Mouse (Mus musculus) ES-Bruce4 (cell line): ENCODE data around the gene Tpcn2. TPM values are rescaled to one million over a fixed set of nuclear protein-coding genes. Genes with fewer than 3 reads are reported as not detected.
A peak's percentile ranks its signal among the peaks of the same experiment; 100 is the strongest.

Source experiments
- H3K27ac ChIP-seq: 2 replicates; pipeline ENCODE4 v1.5.1; 2012; ENCODE audit warnings: low read length, inconsistent platforms; ENCODE audit not compliant: insufficient read depth
- H3K27me3 ChIP-seq: 2 replicates; pipeline ENCODE4 v1.6.1; 2012; ENCODE audit warnings: mild to moderate bottlenecking, low read length, inconsistent platforms; ENCODE audit not compliant: control insufficient read depth, poor library complexity, insufficient read depth, severe bottlenecking
- H3K36me3 ChIP-seq: 2 replicates; pipeline ENCODE4 v1.6.1; 2012; ENCODE audit warnings: inconsistent platforms, mild to moderate bottlenecking, low read length, moderate library complexity; ENCODE audit not compliant: control insufficient read depth, poor library complexity, insufficient read depth, severe bottlenecking
- H3K4me1 ChIP-seq: one replicate; pipeline ENCODE4 v1.8.1; 2011; ENCODE audit warnings: low read length; ENCODE audit not compliant: control insufficient read depth, insufficient read depth
- H3K4me3 ChIP-seq: 2 replicates; pipeline ENCODE4 v1.5.1; 2011; ENCODE audit warnings: low read depth, mild to moderate bottlenecking, low read length
- H3K9ac ChIP-seq: 2 replicates; pipeline ENCODE4 v1.6.1; 2012; ENCODE audit warnings: low read depth, mild to moderate bottlenecking, inconsistent platforms; ENCODE audit not compliant: poor library complexity, severe bottlenecking
- H3K9me3 ChIP-seq: replicated peaks from 2 replicates; pipeline ENCODE4 v1.6.1; 2012; ENCODE audit warnings: mild to moderate bottlenecking, low read length, inconsistent platforms; ENCODE audit not compliant: control insufficient read depth, poor library complexity, insufficient read depth, severe bottlenecking
- CTCF ChIP-seq: IDR thresholded peaks from one replicate; pipeline ENCODE4 v1.8.1; 2011; ENCODE audit warnings: low read depth, low read length
- EP300 ChIP-seq: IDR thresholded peaks from 2 replicates; pipeline ENCODE4 v1.6.1; 2011; ENCODE audit warnings: low read depth, low read length; ENCODE audit not compliant: insufficient read depth
- POLR2A ChIP-seq: IDR thresholded peaks from one replicate; pipeline ENCODE4 v1.8.1; 2011; ENCODE audit warnings: low read length; ENCODE audit not compliant: insufficient read depth
- polyA plus RNA-seq: library from polyadenylated mRNA; stranded (reverse); fragments of >200 nt; gene quantifications from 2 replicates; pipeline ENCODE4 v1.2.4, GENCODE M21; 2011; ENCODE audit warnings: low read depth; ENCODE audit not compliant: missing spikeins, insufficient read depth, insufficient read length

The Tpcn2 gene
- polyA plus RNA-seq, 1 experiment: 11.0 TPM

GRCm38 (mm10) chr7:145219420-145219831 lies 64.4 kb downstream of the Tpcn2 start:
- Histone ChIP-seq H3K9ac (no peak overlapping the region), H3K4me3 (no peak overlapping the region), H3K36me3 (no peaks in the 10 kb centered on the region), H3K4me1 (peaks cover 10% of the 10 kb centered on the region), H3K9me3 (no peaks in the 10 kb centered on the region), H3K27ac (no peak overlapping the region), H3K27me3 (no peaks in the 10 kb centered on the region)
- TF ChIP-seq POLR2A: no peak

- Histone ChIP-seq H3K9ac (no peak overlapping the region), H3K36me3 (no peaks in the 10 kb centered on the region), H3K27ac (no peak overlapping the region), H3K27me3 (no peaks in the 10 kb centered on the region), H3K4me3 (no peak overlapping the region), H3K4me1 (peaks cover under 1% of the 10 kb centered on the region), H3K9me3 (no peaks in the 10 kb centered on the region)
- TF ChIP-seq CTCF (peak; percentile 45), POLR2A (no peak)
Observed at GRCm38 (mm10) chr7:145216591-145216990, 67.2 kb downstream of the Tpcn2 start.

GRCm38 (mm10) chr7:145215476-145215875 lies 68.3 kb downstream of the Tpcn2 start:
- Histone ChIP-seq H3K9ac (no peak overlapping the region), H3K9me3 (no peaks in the 10 kb centered on the region), H3K4me3 (no peak overlapping the region), H3K4me1 (peaks cover 6% of the 10 kb centered on the region), H3K27ac (no peak overlapping the region), H3K36me3 (no peaks in the 10 kb centered on the region), H3K27me3 (no peaks in the 10 kb centered on the region)
- TF ChIP-seq CTCF (no peak), EP300 (no peak), POLR2A (no peak)

GRCm38 (mm10) chr7:145211680-145212659 lies 71.8 kb downstream of the Tpcn2 start:
- Histone ChIP-seq H3K9ac (no peak overlapping the region; the same call in 1 of the 2 replicates), H3K36me3 (no peaks in the 10 kb centered on the region), H3K4me1 (peaks cover 8% of the 10 kb centered on the region), H3K27ac (no peak overlapping the region), H3K4me3 (no peak overlapping the region), H3K9me3 (no peaks in the 10 kb centered on the region), H3K27me3 (no peaks in the 10 kb centered on the region)
- TF ChIP-seq EP300 (no peak), CTCF (no peak), POLR2A (no peak)

- peaks cover 8% of the 10 kb centered on the region for H3K4me1 ChIP-seq
- H3K9ac ChIP-seq: no peak overlapping the region
Observed at GRCm38 (mm10) chr7:145210477-145211070, 73.2 kb downstream of the Tpcn2 start.

GRCm38 (mm10) chr7:145208006-145208405 lies 75.8 kb downstream of the Tpcn2 start, which contains the start of gene 1810010D01Rik:
Gene 1810010D01Rik (minus strand): TSS chr7:145208119.
- H3K27ac ChIP-seq: no peak within 1 kb of the TSS
- H3K27me3 ChIP-seq: no peaks in the 10 kb centered on the region
- H3K4me3 ChIP-seq: no peak within 1 kb of the TSS
- no peak for TF ChIP-seq EP300
- no peak for TF ChIP-seq CTCF
- no peak for TF ChIP-seq POLR2A
- H3K9me3 ChIP-seq: no peaks in the 10 kb centered on the region
- H3K4me1 ChIP-seq: peaks cover 8% of the 10 kb centered on the region
- no peak within 1 kb of the TSS for H3K9ac ChIP-seq
- no peaks in the 10 kb centered on the region for H3K36me3 ChIP-seq

More at GRCm38 (mm10) chr7:145210477-145211070, 73.2 kb downstream of the Tpcn2 start:
- H3K27me3 ChIP-seq: no peaks in the 10 kb centered on the region
- TF ChIP-seq EP300 (no peak), POLR2A (no peak), CTCF (no peak)
- no peak overlapping the region for H3K27ac ChIP-seq
- no peak overlapping the region for H3K4me3 ChIP-seq
- no peaks in the 10 kb centered on the region for H3K9me3 ChIP-seq
- H3K36me3 ChIP-seq: no peaks in the 10 kb centered on the region
